Mouse (Mus musculus) liver, embryonic 14.5 days (tissue): ENCODE results near the gene Catip.

Experiments used
- CTCF ChIP-seq: IDR thresholded peaks from 2 replicates; pipeline ENCODE4 v1.5.1; 2016; ENCODE audit warnings: antibody characterized with exemption, low read depth, control low read depth
- EP300 ChIP-seq: IDR thresholded peaks from 2 replicates; pipeline ENCODE4 v1.6.1; 2016; ENCODE audit warnings: antibody characterized with exemption, low read depth

DNA sequence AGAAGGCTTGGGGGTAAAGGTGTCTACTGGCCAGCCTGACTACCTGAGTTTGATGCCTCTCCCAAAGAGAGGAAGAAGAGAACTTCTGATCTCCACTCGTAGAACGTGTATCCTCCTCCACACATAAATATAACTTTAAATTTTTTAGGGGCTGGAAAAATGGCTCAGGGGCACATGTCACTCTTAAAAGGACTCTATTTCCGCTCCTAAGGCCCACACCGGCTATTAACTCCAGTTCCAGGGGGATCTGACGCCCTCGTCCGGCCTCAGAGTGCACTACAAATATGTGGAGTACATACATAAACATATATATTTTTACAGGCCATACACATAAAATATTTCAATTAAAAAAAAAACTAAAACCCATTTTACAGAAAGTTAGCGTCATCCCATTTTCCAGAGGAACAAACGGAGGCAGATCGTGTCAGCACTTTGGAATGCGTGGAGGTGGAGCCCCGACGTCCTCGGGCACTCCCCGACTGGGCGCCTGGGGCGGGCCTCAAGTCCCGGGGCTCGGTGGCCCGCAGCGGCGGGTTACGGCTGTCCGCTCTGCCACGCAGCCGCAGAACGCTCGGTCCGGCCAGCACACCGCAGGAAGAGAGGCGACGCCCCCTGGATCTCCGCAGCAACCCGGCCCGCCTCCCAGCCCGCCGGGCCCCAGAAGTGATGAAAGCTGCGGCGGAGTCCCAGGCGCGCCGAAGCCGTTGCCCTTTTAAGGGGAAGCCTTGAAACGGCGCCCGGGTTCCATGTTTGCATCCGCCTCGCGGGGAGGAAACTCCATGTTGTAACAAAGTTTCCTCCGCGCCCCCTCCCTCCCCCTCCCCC is 29.2 kb downstream of the Catip start, which contains the start of gene Ctdsp1:
- TF ChIP-seq EP300 (no peak), CTCF (no peak; the same call in none of the 2 replicates)
